Mouse (Mus musculus) embryonic fibroblast, embryonic 13.5 days (primary cell): ENCODE data around the gene Fam3c.

ENCODE experiments used
- CTCF ChIP-seq: IDR thresholded peaks from 2 replicates; pipeline ENCODE4 v1.5.1; 2011; ENCODE audit warnings: mild to moderate bottlenecking, control low read depth, low read length, moderate library complexity, borderline replicate concordance; ENCODE audit not compliant: insufficient read depth
- POLR2A ChIP-seq: IDR thresholded peaks from 2 replicates; pipeline ENCODE4 v1.6.1; 2011; ENCODE audit warnings: low read depth, mild to moderate bottlenecking, control low read depth, low read length, moderate library complexity

- TF ChIP-seq CTCF: no peak
- TF ChIP-seq POLR2A: no peak
These were observed 4.5 kb downstream of the Fam3c start for GRCm38 (mm10) chr6:22351551-22351950.
